In the genomic region with DNA sequence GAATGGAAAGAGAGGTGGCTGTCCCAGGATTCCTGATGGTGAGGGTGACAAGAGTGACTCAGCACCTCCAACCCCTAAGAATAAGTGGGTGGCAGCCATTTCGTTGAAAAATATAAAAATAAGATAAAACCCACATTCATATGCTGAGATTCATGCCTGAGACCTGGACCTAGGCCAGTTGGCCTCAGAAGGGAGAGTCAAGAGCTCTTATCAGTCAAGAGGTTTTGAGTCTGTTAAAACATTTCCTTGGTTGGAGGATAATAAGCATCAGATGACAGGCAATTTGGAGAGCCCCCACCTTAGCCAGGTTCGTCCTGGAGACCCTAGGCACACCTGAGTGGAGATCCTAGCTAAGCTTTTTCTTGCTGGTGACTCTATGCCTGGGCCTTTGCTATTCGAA, we compare ENCODE assay signal across 22 mouse cellular contexts. TPM values are rescaled to one million over a fixed set of nuclear protein-coding genes. Genes with fewer than 3 reads are reported as not detected.
DNase-seq lines count a peak whose midpoint lies in the region; ATAC-seq lines count a peak whose summit lies in the region.
"Had no signal": no experiment of that assay in that cellular context is flagged by ENCODE, and none has a peak within 500 bp of the region (broad histone marks: within the 10 kb centered on the region; RNA-seq: fewer than 3 reads in every experiment).

No protein-coding gene starts in this region.

- H3K4me2 ChIP-seq in heart, embryonic 15.5 days = peak overlapping the region; percentile 97; the same call in 1 of the 2 replicates
- peak overlapping the region; percentile 94 for H3K4me2 ChIP-seq in lung, embryonic 15.5 days
- H3K4me2 ChIP-seq in kidney, embryonic 15.5 days = no peak overlapping the region
- H3K4me2 ChIP-seq in forebrain, embryonic 11.5 days (ENCODE audit: low read depth, low read length, severe bottlenecking) = no peak overlapping the region
- H3K4me2 ChIP-seq: forebrain, embryonic 12.5 days; midbrain, embryonic 13.5 days had no signal

- H3K9ac ChIP-seq in heart, embryonic 15.5 days = no peak overlapping the region
- H3K9ac ChIP-seq in lung, embryonic 15.5 days = no peak overlapping the region
- no peak overlapping the region for H3K9ac ChIP-seq in kidney, embryonic 15.5 days
- no peak overlapping the region for H3K9ac ChIP-seq in forebrain, embryonic 11.5 days (ENCODE audit: low read length)
- H3K9ac ChIP-seq: forebrain, embryonic 12.5 days; midbrain, embryonic 13.5 days had no signal

- H3K36me3 ChIP-seq in heart, embryonic 15.5 days = no peaks in the 10 kb centered on the region
- no peaks in the 10 kb centered on the region for H3K36me3 ChIP-seq in lung, embryonic 15.5 days
- H3K36me3 ChIP-seq in kidney, embryonic 15.5 days = no peaks in the 10 kb centered on the region
- no peaks in the 10 kb centered on the region for H3K36me3 ChIP-seq in forebrain, embryonic 11.5 days (ENCODE audit: control insufficient read depth, insufficient read depth, low read length)
- H3K36me3 ChIP-seq: forebrain, embryonic 12.5 days; G1E; limb, embryonic 10.5 days; midbrain, embryonic 13.5 days had no signal

- 0 out of 2 replicates have a peak, but pooled peaks cover 3% of the 10 kb centered on the region for H3K27me3 ChIP-seq in heart, embryonic 15.5 days
- H3K27me3 ChIP-seq in lung, embryonic 15.5 days = no peaks in the 10 kb centered on the region
- peaks cover 26% of the 10 kb centered on the region for H3K27me3 ChIP-seq in kidney, embryonic 15.5 days
- peaks cover 15% of the 10 kb centered on the region for H3K27me3 ChIP-seq in forebrain, embryonic 11.5 days (ENCODE audit: control insufficient read depth, insufficient read depth, low read length)

- DNase-seq in heart, postnatal 4 days = no peak
- peak; percentile 67 for DNase-seq in NIH3T3 (ENCODE audit: low read depth)
- peak; percentile 76 for DNase-seq in lung, postnatal 36 days
- no peak for DNase-seq in forebrain, embryonic 11.5 days (ENCODE audit: low spot score)
- DNase-seq: adrenal gland, adult 2 months; B cell, adult 2 months; cerebellum, adult 11-12 months; cerebellum, postnatal 10 days; kidney, adult 18-20 months; liver; right cerebral cortex, postnatal 14 days; thymus, postnatal 14 days had no signal

- 47% methylated on average over 3 of the region's 3 CpGs for WGBS in heart, embryonic 15.5 days
- 38% methylated on average over 3 of the region's 3 CpGs for WGBS in lung, embryonic 15.5 days
- WGBS in kidney, embryonic 15.5 days = 75% methylated on average over 3 of the region's 3 CpGs
- 80% methylated on average over 3 of the region's 3 CpGs for whole genome bisulfite sequencing in forebrain, embryonic 11.5 days

- no peak overlapping the region for H3K4me3 ChIP-seq in heart, embryonic 15.5 days
- peak overlapping the region; percentile 55; the same call in 1 of the 2 replicates for H3K4me3 ChIP-seq in lung, embryonic 15.5 days
- H3K4me3 ChIP-seq in kidney, embryonic 15.5 days (replicated peaks) = no peak overlapping the region
- H3K4me3 ChIP-seq in forebrain, embryonic 11.5 days (ENCODE audit: low read depth, low read length) = no peak overlapping the region
- H3K4me3 ChIP-seq: forebrain, embryonic 12.5 days; limb, embryonic 10.5 days; megakaryocyte, embryonic 14.5 days; midbrain, embryonic 13.5 days had no signal

- no peaks in the 10 kb centered on the region for H3K9me3 ChIP-seq in heart, embryonic 15.5 days (replicated peaks)
- H3K9me3 ChIP-seq in lung, embryonic 15.5 days = no peaks in the 10 kb centered on the region
- no peaks in the 10 kb centered on the region for H3K9me3 ChIP-seq in kidney, embryonic 15.5 days (replicated peaks)
- H3K9me3 ChIP-seq in forebrain, embryonic 11.5 days (ENCODE audit: control insufficient read depth, low read length) = no peaks in the 10 kb centered on the region
- H3K9me3 ChIP-seq: forebrain, embryonic 12.5 days; G1E; limb, embryonic 10.5 days; megakaryocyte, embryonic 14.5 days; midbrain, embryonic 13.5 days had no signal

- H3K4me1 ChIP-seq in heart, embryonic 15.5 days (replicated peaks) = peaks cover 27% of the 10 kb centered on the region
- H3K4me1 ChIP-seq in lung, embryonic 15.5 days = peaks cover 57% of the 10 kb centered on the region
- peaks cover 19% of the 10 kb centered on the region for H3K4me1 ChIP-seq in kidney, embryonic 15.5 days
- H3K4me1 ChIP-seq in forebrain, embryonic 11.5 days (replicated peaks; ENCODE audit: control insufficient read depth, insufficient read depth, low read length) = peaks cover 6% of the 10 kb centered on the region; the same call in 1 of the 2 replicates

- ATAC-seq in heart, embryonic 15.5 days (replicated peaks; ENCODE audit: insufficient number of reproducible peaks, insufficient read depth, low FRiP score, low read depth) = no peak
- no peak for ATAC-seq in lung, embryonic 15.5 days (ENCODE audit: borderline replicate concordance, extremely low read depth, low FRiP score, low TSS enrichment)
- ATAC-seq in kidney, embryonic 15.5 days (replicated peaks; ENCODE audit: low FRiP score) = no peak
- ATAC-seq in forebrain, embryonic 11.5 days (replicated peaks; ENCODE audit: low FRiP score) = no peak
- ATAC-seq: midbrain, embryonic 13.5 days had no signal

- no peak overlapping the region for H3K27ac ChIP-seq in heart, embryonic 15.5 days
- no peak overlapping the region for H3K27ac ChIP-seq in lung, embryonic 15.5 days
- H3K27ac ChIP-seq in kidney, embryonic 15.5 days = no peak overlapping the region
- no peak overlapping the region for H3K27ac ChIP-seq in forebrain, embryonic 11.5 days (ENCODE audit: low read depth, low read length)
- H3K27ac ChIP-seq: forebrain, embryonic 12.5 days; kidney, postnatal 0 days; limb, embryonic 10.5 days; midbrain, embryonic 13.5 days had no signal

RNA-seq across cellular contexts. Expression of gene Slco2a1, which starts 21.6 kb away (rescaled TPM):
- 6.0 and 9.6 TPM in 2 replicates for polyA plus RNA-seq in heart, embryonic 15.5 days (2015; fragmentation: Nextera tagmentation; extraction: Ambion mirVana)
- total RNA-seq in heart, postnatal 4 days (2021) = 1 to 10 TPM; 9.5 to 10.0 TPM
- polyA plus RNA-seq in lung, embryonic 15.5 days (2015; fragmentation: Nextera tagmentation; extraction: Ambion mirVana) = 14.7 and 17.5 TPM in 2 replicates
- polyA plus RNA-seq in kidney, embryonic 15.5 days (2015; fragmentation: Nextera tagmentation; extraction: Ambion mirVana) = 4.6 and 5.6 TPM in 2 replicates
- 0.36 and 0.55 TPM in 2 replicates for polyA plus RNA-seq in forebrain, embryonic 11.5 days (2014; fragmentation: Nextera tagmentation; extraction: Ambion mirVana)
- total RNA-seq: CH12.LX had no signal

Comparison
In these comparisons a context has a peak if more than half of its experiments do, and no peak if none do; other contexts are left out.
1. H3K4me2 ChIP-seq: peak in heart, embryonic 15.5 days (single experiment) and lung, embryonic 15.5 days (single experiment); none in kidney, embryonic 15.5 days (single experiment) and forebrain, embryonic 11.5 days (single experiment).
2. DNase-seq: peak in NIH3T3 (single experiment) and lung, postnatal 36 days (single experiment); none in heart, postnatal 4 days (single experiment) and forebrain, embryonic 11.5 days (single experiment).